Mouse (Mus musculus) MEL (cell line): ENCODE data around the gene Stk4. TPM values are rescaled to one million over a fixed set of nuclear protein-coding genes. Genes with fewer than 3 reads are reported as not detected.
A peak's percentile ranks its signal among the peaks of the same experiment; 100 is the strongest.

Experiments used
- DNase-seq: peaks from one replicate; pipeline ENCODE4 v3.0.0; 2011; ENCODE audit warnings: low read depth, low spot score
- H3K27ac ChIP-seq: 2 replicates; pipeline ENCODE4 v1.5.1; 2012; ENCODE audit warnings: low read depth, mild to moderate bottlenecking, control low read depth, low read length, moderate library complexity; ENCODE audit not compliant: control insufficient read depth
- H3K27me3 ChIP-seq, 2 experiments: fragments of 150-350 bp in 1 of 2; sonication (generic) in 1 of 2; 2 replicates each; pipeline ENCODE4 v1.6.1; 2012; ENCODE audit warnings: low read length in 2 of 2, mild to moderate bottlenecking in 2 of 2, improper control_type of control experiment in 1 of 2, moderate library complexity in 1 of 2; ENCODE audit not compliant: insufficient read depth in 2 of 2, control insufficient read depth in 1 of 2
- H3K36me3 ChIP-seq, 2 experiments: 2 replicates each; pipeline ENCODE4 v1.6.1; 2012 to 2014; ENCODE audit warnings: low read length in 2 of 2, improper control_type of control experiment in 1 of 2, inconsistent platforms in 1 of 2, mild to moderate bottlenecking in 1 of 2; ENCODE audit not compliant: insufficient read depth in 2 of 2, control insufficient read depth in 1 of 2
- H3K4me1 ChIP-seq, 2 experiments: fragments of 150-350 bp in 1 of 2; sonication (generic) in 1 of 2; 2 replicates each; pipeline ENCODE4 v1.6.1; 2012; ENCODE audit warnings: low read length in 2 of 2, improper control_type of control experiment in 1 of 2, mild to moderate bottlenecking in 1 of 2; ENCODE audit not compliant: insufficient read depth in 2 of 2, control insufficient read depth in 1 of 2
- H3K4me3 ChIP-seq, 2 experiments: fragments of 150-350 bp in 1 of 2; sonication (generic) in 1 of 2; 2 replicates each; pipeline ENCODE4 v1.5.1; 2012; ENCODE audit warnings: low read depth in 2 of 2, low read length in 2 of 2, mild to moderate bottlenecking in 2 of 2, moderate library complexity in 2 of 2, control low read depth in 1 of 2, improper control_type of control experiment in 1 of 2; ENCODE audit not compliant: control insufficient read depth in 1 of 2, insufficient read depth in 1 of 2
- H3K79me2 ChIP-seq: 2 replicates; pipeline ENCODE4 v1.6.1; 2012; ENCODE audit warnings: mild to moderate bottlenecking, low read length, moderate library complexity; ENCODE audit not compliant: control insufficient read depth, poor library complexity, insufficient read depth
- H3K9ac ChIP-seq: 2 replicates; pipeline ENCODE4 v1.6.1; 2012; ENCODE audit warnings: low read depth, mild to moderate bottlenecking, control low read depth, low read length, moderate library complexity; ENCODE audit not compliant: control insufficient read depth, poor library complexity, severe bottlenecking
- H3K9me3 ChIP-seq: fragments of 150-350 bp; sonication (generic); replicated peaks from 2 replicates; pipeline ENCODE4 v1.6.1; 2012; ENCODE audit warnings: mild to moderate bottlenecking, low read length, improper control_type of control experiment, moderate library complexity; ENCODE audit not compliant: insufficient read depth
- CTCF ChIP-seq, 3 experiments: IDR thresholded peaks in 2 of 3; conservative IDR thresholded peaks in 1 of 3; 2 replicates each; pipeline ENCODE4 v1.5.1; 2011 to 2012; ENCODE audit warnings: low read length in 3 of 3, low read depth in 2 of 3, mild to moderate bottlenecking in 2 of 3, improper control_type of control experiment in 1 of 3, inconsistent platforms in 1 of 3, mixed read lengths in 1 of 3, moderate library complexity in 1 of 3; ENCODE audit not compliant: control insufficient read depth in 1 of 3, insufficient read depth in 1 of 3, poor library complexity in 1 of 3, severe bottlenecking in 1 of 3
- EP300 ChIP-seq, 2 experiments: IDR thresholded peaks; 2 replicates each; pipeline ENCODE4 v1.6.1; 2011; ENCODE audit warnings: improper control_type of control experiment in 2 of 2, low read length in 2 of 2, low read depth in 1 of 2, mild to moderate bottlenecking in 1 of 2
- MAZ ChIP-seq: IDR thresholded peaks from 2 replicates; pipeline ENCODE4 v1.6.1; 2012; ENCODE audit warnings: low read depth, mild to moderate bottlenecking, inconsistent platforms, low read length, improper control_type of control experiment
- MXI1 ChIP-seq: IDR thresholded peaks from 2 replicates; pipeline ENCODE4 v1.6.1; 2011; ENCODE audit warnings: mild to moderate bottlenecking, low read depth, low read length, improper control_type of control experiment
- NRF1 ChIP-seq: IDR thresholded peaks from 2 replicates; pipeline ENCODE4 v1.6.1; 2014; ENCODE audit warnings: low read depth, mild to moderate bottlenecking, inconsistent platforms, low read length, improper control_type of control experiment, moderate library complexity; ENCODE audit not compliant: poor library complexity, insufficient read depth, severe bottlenecking
- POLR2A ChIP-seq, 2 experiments: IDR thresholded peaks; 2 replicates each; pipeline ENCODE4 v1.6.1; 2011 to 2012; ENCODE audit warnings: low read length in 2 of 2, mild to moderate bottlenecking in 2 of 2, control low read depth in 1 of 2, improper control_type of control experiment in 1 of 2, low read depth in 1 of 2, moderate library complexity in 1 of 2; ENCODE audit not compliant: control insufficient read depth in 1 of 2, insufficient read depth in 1 of 2, poor library complexity in 1 of 2
- POLR2AphosphoS2 ChIP-seq: IDR thresholded peaks from 2 replicates; pipeline ENCODE4 v1.6.1; 2011; ENCODE audit warnings: low read length, improper control_type of control experiment
- RAD21 ChIP-seq: IDR thresholded peaks from 2 replicates; pipeline ENCODE4 v1.6.1; 2011; ENCODE audit warnings: mild to moderate bottlenecking, low read depth, low read length, improper control_type of control experiment
- TBP ChIP-seq: IDR thresholded peaks from 2 replicates; pipeline ENCODE4 v1.8.0; 2011; ENCODE audit warnings: low read depth, low read length, improper control_type of control experiment
- ZKSCAN1 ChIP-seq: IDR thresholded peaks from 2 replicates; pipeline ENCODE4 v1.6.1; 2012; ENCODE audit warnings: low read depth, mild to moderate bottlenecking, inconsistent platforms, low read length, improper control_type of control experiment, moderate library complexity
- polyA plus RNA-seq, 2 experiments: library from polyadenylated mRNA; stranded (reverse) in 1 of 2; unstranded in 1 of 2; fragments of >175 nt in 1 of 2; fragments of >200 nt in 1 of 2; gene quantifications; 2 replicates each; pipeline versions ENCODE4 v1.2.1 to v1.2.4; 2012; ENCODE audit warnings: low replicate concordance in 2 of 2, low read depth in 1 of 2; ENCODE audit not compliant: insufficient read length in 2 of 2, insufficient read depth in 1 of 2, missing spikeins in 1 of 2
- total RNA-seq: library from RNA; depleted of rRNA; stranded (reverse); fragments of 300-350 nt; gene quantifications from 2 replicates; pipeline ENCODE4 v1.2.3, GENCODE M21; 2012

Gene Stk4
- total and polyA plus RNA-seq, 3 experiments: 46.8 to 56.1 TPM; not detected in 1

DNA sequence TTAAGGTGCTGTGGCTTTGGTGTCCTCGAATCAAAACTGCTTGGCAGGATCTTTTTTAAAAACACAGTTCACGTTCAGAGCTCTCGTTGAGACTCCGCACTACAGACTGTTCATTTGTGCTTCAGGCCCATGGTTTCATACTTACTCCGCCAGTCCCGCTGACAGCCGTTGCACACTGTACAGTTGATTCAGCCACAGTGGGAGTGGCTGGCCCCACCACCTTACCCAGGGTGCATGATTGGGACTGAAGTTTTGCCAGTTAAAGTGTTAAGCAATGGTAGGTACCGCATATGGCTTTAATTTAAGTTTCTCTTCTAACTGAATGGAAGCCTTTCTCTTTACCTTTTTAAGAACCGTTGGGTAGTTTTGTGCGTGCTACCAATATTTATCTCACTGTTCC, 45.4 kb downstream of the Stk4 start:
- Histone ChIP-seq H3K27ac (no peak overlapping the region), H3K36me3 (peaks cover 0 to 10% of the 10 kb centered on the region in 2 experiments; a peak in 2 of 4 replicates), H3K79me2 (no peaks in the 10 kb centered on the region)
- TF ChIP-seq POLR2AphosphoS2 (no peak), CTCF (IDR thresholded peaks at IDR 0.05 in 2 of 3, conservative IDR thresholded peaks at IDR 0.05 in 1 of 3; ENCODE audit: control insufficient read depth in 1 of 3, insufficient read depth in 1 of 3, low read depth in 2 of 3, low read length in 3 of 3, poor library complexity in 1 of 3, severe bottlenecking in 1 of 3) (no peak)
- TF ChIP-seq, all 39 proteins: peak for 0
- H3K4me1 ChIP-seq: no peaks in the 10 kb centered on the region
- no peaks in the 10 kb centered on the region for H3K9me3 ChIP-seq
- H3K27me3 ChIP-seq: no peaks in the 10 kb centered on the region
- H3K4me3 ChIP-seq: no peak overlapping the region
- DNase-seq: no peak
- no peak overlapping the region for H3K9ac ChIP-seq

DNA sequence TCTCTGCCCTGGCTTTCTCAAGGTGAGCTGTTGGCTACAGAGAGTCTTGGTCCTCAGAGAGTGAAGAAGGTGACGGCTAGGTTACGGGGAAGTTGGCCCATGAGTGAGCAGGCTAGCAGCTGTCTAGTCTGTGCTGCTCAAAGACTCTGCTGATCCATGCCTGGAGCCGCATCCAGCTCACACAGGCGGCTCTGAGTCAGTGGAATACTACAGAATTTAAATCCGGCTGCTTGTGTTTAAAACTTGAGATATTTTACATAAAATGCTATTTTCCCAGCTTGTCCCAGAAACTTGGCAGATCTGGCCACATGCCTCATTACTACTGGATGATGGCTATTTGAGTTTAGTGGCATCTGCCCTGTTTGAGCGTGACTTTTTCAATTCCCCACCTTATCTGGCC, 49.4 kb downstream of the Stk4 start:
- peaks cover 0 to 12% of the 10 kb centered on the region in 2 experiments; a peak in 2 of 4 replicates for H3K36me3 ChIP-seq
- H3K9ac ChIP-seq: no peak overlapping the region
- TF ChIP-seq MAZ (no peak), CTCF (IDR thresholded peaks at IDR 0.05 in 2 of 3, conservative IDR thresholded peaks at IDR 0.05 in 1 of 3; ENCODE audit: control insufficient read depth in 1 of 3, insufficient read depth in 1 of 3, low read depth in 2 of 3, low read length in 3 of 3, poor library complexity in 1 of 3, severe bottlenecking in 1 of 3) (no peak), EP300 (IDR thresholded peaks at IDR 0.05; ENCODE audit: low read depth in 1 of 2, low read length in 2 of 2) (no peak), NRF1 (no peak)
- TF ChIP-seq, all 39 proteins: peak for 0
- no peaks in the 10 kb centered on the region for H3K27me3 ChIP-seq
- no peak for DNase-seq
- H3K4me3 ChIP-seq: no peak overlapping the region
- no peaks in the 10 kb centered on the region for H3K9me3 ChIP-seq
- no peaks in the 10 kb centered on the region for H3K4me1 ChIP-seq
- no peaks in the 10 kb centered on the region for H3K79me2 ChIP-seq
- H3K27ac ChIP-seq: no peak overlapping the region

DNA sequence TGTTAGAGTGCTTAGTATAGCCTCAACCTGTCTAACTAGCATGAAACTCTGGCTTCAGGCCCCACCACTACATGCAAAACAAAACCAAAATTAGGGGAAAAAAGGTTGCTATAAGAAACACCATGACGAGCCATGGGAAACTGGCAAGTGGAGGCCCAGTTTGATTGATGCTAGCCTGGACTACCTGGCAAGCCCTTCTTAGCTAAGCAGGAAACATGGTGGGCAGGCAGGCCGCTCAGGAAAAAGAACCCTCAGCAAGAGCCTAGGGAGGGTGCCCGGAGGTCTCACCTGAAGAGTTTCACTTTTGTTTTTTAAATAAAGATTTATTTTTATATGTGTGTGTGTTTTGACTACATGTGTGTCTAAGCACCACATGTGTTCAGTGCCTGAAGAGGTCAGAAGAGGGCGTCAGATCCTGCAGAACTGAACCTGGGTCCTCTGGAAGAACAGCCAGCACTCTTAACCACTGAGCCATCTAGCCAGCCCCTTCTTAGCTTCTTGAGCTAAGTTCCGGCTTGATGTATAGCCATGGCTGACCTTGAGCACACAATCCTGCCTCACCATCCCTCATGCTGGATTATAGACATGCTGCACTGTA, 53.1 kb downstream of the Stk4 start:
- Histone ChIP-seq H3K27me3 (no peaks in the 10 kb centered on the region), H3K4me1 (peaks cover 3 to 8% of the 10 kb centered on the region in 2 experiments; a peak in 3 of 4 replicates), H3K4me3 (no peak overlapping the region)
- TF ChIP-seq TBP: no peak
- no peak for TF ChIP-seq POLR2A (IDR thresholded peaks at IDR 0.05; ENCODE audit: control insufficient read depth in 1 of 2, insufficient read depth in 1 of 2, low read depth in 1 of 2, low read length in 2 of 2, poor library complexity in 1 of 2)
- TF ChIP-seq ZKSCAN1: no peak
- no peak for TF ChIP-seq MXI1
- 0 out of 2 replicates have a peak, but pooled peaks have one; percentile 3 for TF ChIP-seq RAD21
- TF ChIP-seq, all 39 proteins: peak for 1
- Histone ChIP-seq H3K9ac (no peak overlapping the region), H3K79me2 (no peaks in the 10 kb centered on the region), H3K27ac (no peak overlapping the region), H3K9me3 (no peaks in the 10 kb centered on the region), H3K36me3 (peaks cover 5 to 8% of the 10 kb centered on the region in 2 experiments)
- DNase-seq: no peak
